Mouse (Mus musculus) hindbrain, embryonic 12.5 days (tissue): Measurements from ENCODE around the gene Zfp990. TPM values are rescaled to one million over a fixed set of nuclear protein-coding genes. Genes with fewer than 3 reads are reported as not detected.

Source experiments
- polyA plus RNA-seq: library from polyadenylated mRNA; unstranded; fragments of >200 nt; fragmentation: Nextera tagmentation; extraction: Ambion mirVana; gene quantifications from 2 replicates; pipeline ENCODE4 v1.2.1, GENCODE M21; 2016

Zfp990 gene
- polyA plus RNA-seq, 1 experiment from 2014 or later: not detected

Other genes with a start within 250 kb of the Zfp990 start
- 0.14 and 0.17 TPM in 2 replicates for gene Tnfrsf8, start 195.6 kb upstream of the Zfp990 start, polyA plus RNA-seq
- gene Gm13212, start 74.4 kb downstream of the Zfp990 start, polyA plus RNA-seq: 0.57 and 0.84 TPM in 2 replicates
- not detected in 2 replicates for gene Zfp980, start 159.9 kb downstream of the Zfp990 start, polyA plus RNA-seq